Mouse (Mus musculus): ENCODE measurements at regions not wholly inside any gene's neighbourhood (a gene's known extent, or its start where the extent isn't known, plus 50 kb on each side); places are given as distances from the start of the nearest gene placed in this dataset.

GRCm38 (mm10) chr12:16268621-16269165, 342.1 kb downstream of the Lpin1 start:
- intact Hi-C loops (cut with DNase I), result no loop called here

- intact Hi-C loops (cut with DNase I), result no loop called here
These were observed 349.3 kb downstream of the Lpin1 start for GRCm38 (mm10) chr12:16261465-16261864.

- intact Hi-C loops (cut with DNase I), result no loop called here
These were observed 349.8 kb downstream of the Lpin1 start for GRCm38 (mm10) chr12:16260981-16261380.

GRCm38 (mm10) chr12:16260501-16260900, 350.3 kb downstream of the Lpin1 start:
- intact Hi-C loops (cut with DNase I), result no loop called here

GRCm38 (mm10) chr12:16250621-16251020, 360.1 kb downstream of the Lpin1 start:
- intact Hi-C loops (cut with DNase I), result no loop called here

- intact Hi-C loops (cut with DNase I), result no loop called here
These were observed 360.7 kb downstream of the Lpin1 start for GRCm38 (mm10) chr12:16250096-16250495.

- intact Hi-C loops (cut with DNase I), result no loop called here
These were observed 371.0 kb downstream of the Lpin1 start for GRCm38 (mm10) chr12:16239792-16240191.

GRCm38 (mm10) chr12:16237498-16237897, 373.3 kb downstream of the Lpin1 start:
- intact Hi-C loops (cut with DNase I), result no loop called here

GRCm38 (mm10) chr12:16233559-16233958, 377.2 kb downstream of the Lpin1 start:
- intact Hi-C loops (cut with DNase I), result no loop called here

GRCm38 (mm10) chr12:16232828-16233227, 377.9 kb downstream of the Lpin1 start:
- intact Hi-C loops (cut with DNase I), result no loop called here

GRCm38 (mm10) chr12:16232051-16232450, 378.7 kb downstream of the Lpin1 start:
- intact Hi-C loops (cut with DNase I), result no loop called here

- intact Hi-C loops (cut with DNase I), result no loop called here
These were observed 379.7 kb downstream of the Lpin1 start for GRCm38 (mm10) chr12:16231093-16231492.

- intact Hi-C loops (cut with DNase I), result no loop called here
These were observed 385.3 kb downstream of the Lpin1 start for GRCm38 (mm10) chr12:16225428-16225827.

- intact Hi-C loops (cut with DNase I), result no loop called here
These were observed 387.8 kb downstream of the Lpin1 start for GRCm38 (mm10) chr12:16222836-16223450.

- intact Hi-C loops (cut with DNase I), result no loop called here
These were observed 388.6 kb downstream of the Lpin1 start for GRCm38 (mm10) chr12:16222205-16222604.

GRCm38 (mm10) chr12:16221142-16221541, 389.6 kb downstream of the Lpin1 start:
- intact Hi-C loops (cut with DNase I), result no loop called here

- intact Hi-C loops (cut with DNase I), result no loop called here
These were observed 390.2 kb downstream of the Lpin1 start for GRCm38 (mm10) chr12:16220561-16220960.

GRCm38 (mm10) chr12:16218906-16219305, 391.9 kb downstream of the Lpin1 start:
- intact Hi-C loops (cut with DNase I), result no loop called here

- intact Hi-C loops (cut with DNase I), result no loop called here
These were observed 393.8 kb upstream of the Trib2 start for GRCm38 (mm10) chr12:16210553-16210952.

GRCm38 (mm10) chr12:16210111-16210510, 393.4 kb upstream of the Trib2 start:
- intact Hi-C loops (cut with DNase I), result no loop called here

- intact Hi-C loops (cut with DNase I), result no loop called here
These were observed 388.2 kb upstream of the Trib2 start for GRCm38 (mm10) chr12:16204941-16205340.

- intact Hi-C loops (cut with DNase I), result no loop called here
These were observed 380.2 kb upstream of the Trib2 start for GRCm38 (mm10) chr12:16196917-16197316.

- intact Hi-C loops (cut with DNase I), result no loop called here
These were observed 375.2 kb upstream of the Trib2 start for GRCm38 (mm10) chr12:16191803-16192389.
